Mouse (Mus musculus) lung, embryonic 14.5 days (tissue): Measurements from ENCODE around the gene Nol4l. TPM values are rescaled to one million over a fixed set of nuclear protein-coding genes. Genes with fewer than 3 reads are reported as not detected.

Experiments
- ATAC-seq: fragments of 200-750 bp; cut with Nextera tagmentation; 2 replicates; pipeline ENCODE4 v1.8.0; 2017; ENCODE audit warnings: mild to moderate bottlenecking, moderate TSS enrichment, moderate library complexity; ENCODE audit not compliant: insufficient read depth
- DNase-seq: peaks from one replicate; pipeline ENCODE4 v3.0.0-alpha.2; 2015
- H3K27ac ChIP-seq: fragments of 300-500 bp; sonication (generic); 2 replicates; pipeline ENCODE4 v1.5.1; 2014; ENCODE audit warnings: low read depth, mild to moderate bottlenecking, moderate library complexity
- H3K27me3 ChIP-seq: fragments of 300-500 bp; sonication (generic); 2 replicates; pipeline ENCODE4 v1.6.1; 2014; ENCODE audit warnings: low read length, control low read depth; ENCODE audit not compliant: insufficient read depth
- H3K36me3 ChIP-seq: fragments of 300-500 bp; sonication (generic); 2 replicates; pipeline ENCODE4 v1.6.1; 2014; ENCODE audit warnings: control low read depth; ENCODE audit not compliant: insufficient read depth
- H3K4me1 ChIP-seq: fragments of 300-500 bp; sonication (generic); 2 replicates; pipeline ENCODE4 v1.6.1; 2014; ENCODE audit warnings: antibody characterized with exemption, control low read depth; ENCODE audit not compliant: insufficient read depth
- H3K4me2 ChIP-seq: fragments of 300-500 bp; sonication (generic); 2 replicates; pipeline ENCODE4 v1.6.1; 2014; ENCODE audit warnings: mild to moderate bottlenecking
- H3K4me3 ChIP-seq: fragments of 300-500 bp; sonication (generic); 2 replicates; pipeline ENCODE4 v1.5.1; 2014; ENCODE audit warnings: low read depth, low read length
- H3K9ac ChIP-seq: fragments of 300-500 bp; sonication (generic); 2 replicates; pipeline ENCODE4 v1.6.1; 2014
- H3K9me3 ChIP-seq: fragments of 300-500 bp; sonication (generic); 2 replicates; pipeline ENCODE4 v1.6.1; 2016; ENCODE audit warnings: low read depth, low read length, control low read depth
- CTCF ChIP-seq: IDR thresholded peaks from 2 replicates; pipeline ENCODE4 v1.5.1; 2016; ENCODE audit warnings: antibody characterized with exemption, low read depth
- WGBS: fragments of 180-500 bp; shearing (Covaris S2); extraction: QIAGEN DNeasy Blood & Tissue Kit; methylation state at CpG from one replicate; pipeline ENCODE4 v1.1.7; 2014; 5-methylcytosine and 5-hydroxymethylcytosine counted together
- polyA plus RNA-seq: library from polyadenylated mRNA; unstranded; fragments of >200 nt; fragmentation: Nextera tagmentation; extraction: Ambion mirVana; gene quantifications from 2 replicates; pipeline ENCODE4 v1.2.1, GENCODE M21; 2014

Gene Nol4l
- polyA plus RNA-seq, 1 experiment from 2014 or later, result 13.9 TPM

DNA sequence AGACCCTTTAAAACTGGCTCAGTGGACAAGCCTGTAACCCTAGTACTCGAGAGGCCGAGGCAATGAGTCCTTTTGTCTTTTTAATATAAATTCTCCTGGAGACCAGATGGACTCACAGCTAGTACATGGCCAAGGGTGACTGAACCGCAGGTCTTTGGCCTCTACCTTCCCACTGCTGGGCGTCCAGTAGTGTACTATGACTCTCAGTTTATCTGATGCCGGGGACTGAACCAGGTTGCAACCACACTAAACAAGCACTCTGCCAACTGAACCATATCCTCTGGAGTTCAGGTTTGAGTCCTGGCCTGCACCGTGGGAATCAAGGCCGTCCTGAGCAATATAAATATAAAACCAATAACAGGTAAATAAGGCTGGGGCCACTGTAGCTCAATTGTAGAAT is 24.8 kb upstream of the Nol4l start:
- no peaks in the 10 kb centered on the region for H3K4me1 ChIP-seq

DNA sequence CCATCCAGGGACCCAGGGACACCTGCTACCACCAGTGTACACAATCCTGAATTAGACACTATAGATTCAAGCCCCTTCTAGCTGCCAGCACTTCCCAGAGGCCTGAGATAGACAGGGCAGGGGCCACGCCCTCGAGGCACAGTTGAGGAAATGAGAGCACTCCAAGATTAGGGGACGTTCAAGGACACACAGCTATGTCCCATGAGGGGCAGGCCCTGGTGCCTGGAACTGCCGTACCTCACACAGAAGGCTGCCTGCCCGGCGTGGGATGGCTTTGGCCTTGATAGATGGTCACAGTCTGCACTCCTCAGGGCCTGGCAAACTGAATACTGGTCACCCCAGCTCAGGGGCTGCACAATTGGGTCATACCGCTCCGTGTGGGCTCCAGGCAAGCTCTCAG is 19.7 kb upstream of the Nol4l start:
- DNase-seq (no peak), ATAC-seq (no peak)
- H3K4me3 ChIP-seq, result no peak overlapping the region
- no peak for TF ChIP-seq CTCF
- H3K27ac ChIP-seq, result no peak overlapping the region
- no peak overlapping the region for H3K4me2 ChIP-seq
- no peaks in the 10 kb centered on the region for H3K27me3 ChIP-seq
- peaks cover 6% of the 10 kb centered on the region for H3K4me1 ChIP-seq
- H3K36me3 ChIP-seq, result no peaks in the 10 kb centered on the region
- H3K9me3 ChIP-seq, result no peaks in the 10 kb centered on the region
- 63% methylated on average over 8 of the region's 8 CpGs for WGBS
- no peak overlapping the region for H3K9ac ChIP-seq

More for the DNA sequence above, 24.8 kb upstream of the Nol4l start:
- ATAC-seq, result no peak
- Histone ChIP-seq H3K9ac (no peak overlapping the region), H3K4me2 (no peak overlapping the region), H3K36me3 (no peaks in the 10 kb centered on the region), H3K27me3 (no peaks in the 10 kb centered on the region), H3K27ac (no peak overlapping the region), H3K4me3 (no peak overlapping the region), H3K9me3 (no peaks in the 10 kb centered on the region)
- WGBS, result 74% methylated on average over 7 of the region's 7 CpGs
- no peak for DNase-seq
- TF ChIP-seq CTCF, result no peak

DNA sequence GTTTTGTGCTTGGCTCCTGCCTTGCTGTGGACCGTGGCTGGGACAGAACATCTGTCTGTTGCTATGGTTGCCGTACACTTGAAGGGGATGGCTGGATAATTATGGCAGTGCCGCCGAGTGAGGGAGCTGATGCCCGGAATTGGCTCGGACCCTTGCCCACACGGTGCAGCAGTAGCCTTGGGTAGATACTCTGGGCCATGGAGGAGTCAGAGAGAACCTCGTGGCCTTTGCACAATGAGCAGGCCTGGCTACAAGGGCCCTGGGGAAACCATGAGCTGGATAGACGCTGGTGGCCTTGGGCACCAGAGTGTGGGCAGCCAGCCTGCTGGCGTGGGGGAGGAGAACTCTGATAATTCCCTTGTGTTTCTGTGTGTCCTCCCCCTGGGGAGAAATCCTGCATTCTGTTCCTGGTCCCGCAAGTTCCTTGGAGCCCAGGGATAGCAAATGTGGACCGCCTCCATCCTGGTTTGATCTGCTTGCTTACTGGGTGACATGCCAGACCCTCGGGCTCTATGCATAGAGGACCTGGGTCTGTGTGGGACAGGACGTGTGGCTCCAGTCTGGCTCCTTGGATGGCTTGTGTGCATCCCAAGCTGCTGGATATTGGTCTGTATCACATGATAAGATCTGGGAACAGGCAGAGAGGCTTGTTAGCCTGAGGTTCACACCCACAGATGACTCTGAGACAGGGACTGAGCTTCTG is 18.6 kb upstream of the Nol4l start:
- H3K9me3 ChIP-seq, result no peaks in the 10 kb centered on the region
- peaks cover 6% of the 10 kb centered on the region for H3K4me1 ChIP-seq
- no peak for TF ChIP-seq CTCF
- H3K9ac ChIP-seq, result 0 out of 2 replicates have a peak overlapping the region, but pooled peaks have one; percentile 5
- no peak overlapping the region for H3K4me2 ChIP-seq
- H3K36me3 ChIP-seq, result no peaks in the 10 kb centered on the region
- no peaks in the 10 kb centered on the region for H3K27me3 ChIP-seq
- ATAC-seq (peak; percentile 25; the same call in 1 of the 2 replicates), DNase-seq (peak; percentile 36)
- 26% methylated on average over 14 of the region's 14 CpGs for WGBS
- H3K4me3 ChIP-seq, result no peak overlapping the region
- no peak overlapping the region for H3K27ac ChIP-seq

DNA sequence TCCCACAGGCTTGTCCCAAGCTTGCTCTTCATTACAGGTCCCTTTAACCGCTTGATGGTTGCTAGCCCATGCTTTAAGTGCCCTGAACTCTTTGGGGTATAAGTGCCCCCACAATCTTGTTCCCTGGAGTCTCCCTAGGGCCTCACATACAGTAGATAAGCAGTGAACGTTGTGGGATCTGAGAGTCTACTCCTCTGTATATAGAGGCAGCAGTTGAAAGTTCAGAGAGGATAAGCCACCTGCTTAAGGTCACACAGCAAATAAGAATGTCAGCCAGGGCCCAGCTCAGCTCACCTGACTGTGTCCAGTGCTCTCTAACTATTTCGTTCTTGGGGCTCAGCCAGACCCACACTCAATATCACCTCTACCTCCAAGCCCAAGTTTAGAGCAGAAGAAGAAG is 17.9 kb upstream of the Nol4l start:
- Histone ChIP-seq H3K27me3 (no peaks in the 10 kb centered on the region), H3K4me2 (no peak overlapping the region), H3K36me3 (no peaks in the 10 kb centered on the region), H3K9ac (no peak overlapping the region), H3K4me3 (no peak overlapping the region), H3K9me3 (no peaks in the 10 kb centered on the region), H3K4me1 (peaks cover 6% of the 10 kb centered on the region), H3K27ac (no peak overlapping the region)
- 56% methylated on average over 3 of the region's 3 CpGs for WGBS
- ATAC-seq (no peak), DNase-seq (no peak)
- no peak for TF ChIP-seq CTCF

DNA sequence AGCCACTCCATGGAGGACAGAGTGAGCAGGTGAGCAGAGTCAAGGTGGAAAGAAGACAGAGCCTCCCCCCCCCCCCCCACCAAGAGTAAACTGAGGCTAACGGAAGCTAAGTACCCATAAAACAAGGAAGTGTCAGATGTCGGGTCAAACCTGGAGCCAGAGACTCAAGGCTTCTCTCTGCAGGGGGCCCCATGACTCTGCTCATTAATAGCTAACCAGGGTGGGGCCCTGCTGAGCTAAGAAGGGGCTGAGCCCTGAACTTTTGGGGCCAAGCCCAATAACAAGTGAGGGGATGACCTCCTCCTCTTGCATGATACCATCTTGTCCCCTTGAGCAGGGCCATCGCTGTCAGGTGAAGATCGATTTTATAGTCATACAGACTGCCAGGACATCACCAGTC is 17.2 kb upstream of the Nol4l start:
- Histone ChIP-seq H3K27me3 (no peaks in the 10 kb centered on the region), H3K4me2 (no peak overlapping the region), H3K4me1 (peaks cover 6% of the 10 kb centered on the region), H3K9ac (no peak overlapping the region), H3K36me3 (no peaks in the 10 kb centered on the region), H3K9me3 (no peaks in the 10 kb centered on the region), H3K27ac (no peak overlapping the region), H3K4me3 (no peak overlapping the region)
- ATAC-seq (no peak), DNase-seq (no peak)
- no peak for TF ChIP-seq CTCF
- WGBS, result 49% methylated on average over 4 of the region's 4 CpGs

DNA sequence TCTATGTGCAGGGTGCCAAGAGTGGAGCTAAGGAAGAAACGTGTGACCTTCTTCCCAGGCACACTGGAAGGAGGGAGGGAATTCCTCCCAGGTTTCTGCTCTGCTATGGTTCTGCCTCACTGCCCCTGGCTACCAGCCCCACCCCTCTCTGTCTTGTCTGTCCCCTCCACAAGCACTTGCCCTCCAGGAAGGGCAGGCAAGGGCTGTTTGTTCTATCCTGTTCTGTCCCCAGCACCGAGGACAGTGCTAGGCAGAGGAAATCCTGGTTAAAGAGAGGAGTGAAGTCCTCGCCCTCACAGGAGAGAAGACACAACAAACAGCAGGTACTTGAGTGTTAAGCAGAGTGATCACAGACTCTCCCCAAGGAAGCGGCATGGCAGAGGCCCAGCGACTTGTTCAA is 16.7 kb upstream of the Nol4l start:
- WGBS, result 16% methylated on average over 5 of the region's 5 CpGs
- ATAC-seq, result no peak
- H3K4me1 ChIP-seq, result peaks cover 6% of the 10 kb centered on the region

DNA sequence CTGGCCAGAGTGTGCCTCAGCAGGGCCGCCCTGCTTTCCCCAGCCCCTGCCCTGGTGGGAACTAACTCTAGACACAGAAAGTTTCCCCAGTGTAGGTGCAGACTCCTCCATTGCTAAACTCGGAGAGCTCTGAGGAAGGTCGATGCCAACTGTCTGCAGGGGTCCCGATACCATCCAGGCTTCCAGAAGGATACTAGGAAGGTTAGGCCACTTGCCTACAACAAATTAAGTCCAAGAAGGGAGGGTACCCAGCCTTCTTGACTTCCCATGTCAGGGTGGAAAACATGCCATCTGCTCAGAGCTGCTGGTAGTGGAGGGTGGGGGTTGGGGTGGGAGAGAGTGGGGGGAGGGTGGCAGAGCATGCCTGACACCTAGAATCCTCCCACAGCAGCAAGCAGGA is 15.0 kb upstream of the Nol4l start:
- Histone ChIP-seq H3K4me2 (no peak overlapping the region), H3K4me1 (peaks cover 6% of the 10 kb centered on the region)

More for the DNA sequence above, 16.7 kb upstream of the Nol4l start:
- no peak for TF ChIP-seq CTCF
- H3K9me3 ChIP-seq, result no peaks in the 10 kb centered on the region
- H3K9ac ChIP-seq, result no peak overlapping the region
- H3K36me3 ChIP-seq, result no peaks in the 10 kb centered on the region
- H3K27ac ChIP-seq, result no peak overlapping the region
- H3K27me3 ChIP-seq, result no peaks in the 10 kb centered on the region
- no peak overlapping the region for H3K4me3 ChIP-seq
- no peak for DNase-seq
- no peak overlapping the region for H3K4me2 ChIP-seq

More for the DNA sequence above, 15.0 kb upstream of the Nol4l start:
- no peak for TF ChIP-seq CTCF
- Histone ChIP-seq H3K27ac (no peak overlapping the region), H3K27me3 (no peaks in the 10 kb centered on the region), H3K9ac (no peak overlapping the region), H3K9me3 (no peaks in the 10 kb centered on the region), H3K36me3 (no peaks in the 10 kb centered on the region), H3K4me3 (no peak overlapping the region)
- DNase-seq (no peak), ATAC-seq (no peak)
- 62% methylated on average over 4 of the region's 4 CpGs for WGBS
